Mouse (Mus musculus): ENCODE results near the gene Susd4.

DNA sequence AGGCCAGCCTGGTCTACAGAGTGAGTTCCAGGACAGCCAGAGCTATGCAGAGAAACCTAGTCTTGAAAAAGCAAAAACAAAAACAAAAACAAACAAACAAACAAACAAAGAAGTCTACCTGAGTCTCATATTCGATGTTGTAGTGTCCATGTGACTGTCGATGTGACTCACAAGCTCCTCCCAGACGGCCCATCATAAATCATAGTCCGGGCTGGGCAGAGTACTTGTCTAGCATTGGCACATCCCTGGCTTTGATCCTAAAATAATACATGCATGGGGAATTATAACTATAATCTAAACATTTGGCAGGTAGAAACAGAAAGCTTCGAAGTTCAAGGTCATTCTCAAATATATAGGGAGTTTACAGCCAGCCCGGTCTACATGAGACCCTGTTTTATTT is 162.8 kb downstream of the Susd4 start:
- TF ChIP-seq CTCF (IDR thresholded peaks at IDR 0.05; ENCODE audit: borderline replicate concordance, control insufficient read depth, extremely low read depth, insufficient read depth, low read length, poor library complexity) (no peak), POLR2A (IDR thresholded peaks at IDR 0.05; ENCODE audit: control insufficient read depth, extremely low read depth, insufficient read depth, low read length, poor library complexity) (no peak)

Data from thymus, adult 2 months (tissue).